Mouse (Mus musculus): ENCODE data around the gene Ctnna3.

The Ctnna3 gene

GRCm38 (mm10) chr10:63899891-63900290 is 470.0 kb downstream of the Ctnna3 start:
- intact Hi-C loops (cut with DNase I): no loop called here

- intact Hi-C loops (cut with DNase I): no loop called here
Observed at GRCm38 (mm10) chr10:63908878-63909277, 479.0 kb downstream of the Ctnna3 start.

GRCm38 (mm10) chr10:63927334-63927733 is 497.4 kb downstream of the Ctnna3 start, which contains the start of gene Gm10118:
Gene Gm10118 (minus strand): TSS chr10:63927434.
- intact Hi-C loops (cut with DNase I): no loop called here

- intact Hi-C loops (cut with DNase I): no loop called here
Observed at GRCm38 (mm10) chr10:63933946-63934345, 504.0 kb downstream of the Ctnna3 start.

- intact Hi-C loops (cut with DNase I): no loop called here
Observed at GRCm38 (mm10) chr10:63945534-63945933, 515.6 kb downstream of the Ctnna3 start.

GRCm38 (mm10) chr10:63947266-63947665 is 517.4 kb downstream of the Ctnna3 start:
- intact Hi-C loops (cut with DNase I): no loop called here

GRCm38 (mm10) chr10:63950867-63951266 is 521.0 kb downstream of the Ctnna3 start:
- intact Hi-C loops (cut with DNase I): no loop called here

GRCm38 (mm10) chr10:63951481-63951880 is 521.6 kb downstream of the Ctnna3 start:
- intact Hi-C loops (cut with DNase I): no loop called here

GRCm38 (mm10) chr10:63954308-63954930 is 524.5 kb downstream of the Ctnna3 start:
- intact Hi-C loops (cut with DNase I): no loop called here

GRCm38 (mm10) chr10:63972300-63972699 is 542.4 kb downstream of the Ctnna3 start:
- intact Hi-C loops (cut with DNase I): no loop called here

GRCm38 (mm10) chr10:63978101-63978500 is 548.2 kb downstream of the Ctnna3 start:
- intact Hi-C loops (cut with DNase I): no loop called here

- intact Hi-C loops (cut with DNase I): no loop called here
Observed at GRCm38 (mm10) chr10:63978535-63978934, 548.6 kb downstream of the Ctnna3 start.

- intact Hi-C loops (cut with DNase I): no loop called here
Observed at GRCm38 (mm10) chr10:63978969-63979368, 549.1 kb downstream of the Ctnna3 start.

- intact Hi-C loops (cut with DNase I): no loop called here
Observed at GRCm38 (mm10) chr10:63979410-63979809, 549.5 kb downstream of the Ctnna3 start.

GRCm38 (mm10) chr10:63985576-63985975 is 555.7 kb downstream of the Ctnna3 start:
- intact Hi-C loops (cut with DNase I): no loop called here

GRCm38 (mm10) chr10:63994251-63994650 is 564.4 kb downstream of the Ctnna3 start:
- intact Hi-C loops (cut with DNase I): no loop called here

GRCm38 (mm10) chr10:64001531-64001930 is 571.6 kb downstream of the Ctnna3 start:
- intact Hi-C loops (cut with DNase I): no loop called here

GRCm38 (mm10) chr10:64001996-64002395 is 572.1 kb downstream of the Ctnna3 start:
- intact Hi-C loops (cut with DNase I): no loop called here

GRCm38 (mm10) chr10:64020347-64020746 is 590.4 kb downstream of the Ctnna3 start:
- intact Hi-C loops (cut with DNase I): no loop called here

- intact Hi-C loops (cut with DNase I): no loop called here
Observed at GRCm38 (mm10) chr10:64023340-64023739, 593.4 kb downstream of the Ctnna3 start.

GRCm38 (mm10) chr10:64030901-64031300 is 601.0 kb downstream of the Ctnna3 start:
- intact Hi-C loops (cut with DNase I): no loop called here

- intact Hi-C loops (cut with DNase I): no loop called here
Observed at GRCm38 (mm10) chr10:64039760-64040535, 610.0 kb downstream of the Ctnna3 start.

- intact Hi-C loops (cut with DNase I): no loop called here
Observed at GRCm38 (mm10) chr10:64041218-64041617, 611.3 kb downstream of the Ctnna3 start.

Data from adrenal gland (tissue).